Mouse (Mus musculus) spleen, postnatal 36 days (tissue): ENCODE results near the gene C2cd2.

Experiments used
- DNase-seq, 2 experiments: peaks; one replicate each; pipeline ENCODE4 v3.0.0; 2022; ENCODE audit warnings: low spot score in 2 of 2, mixed read lengths in 1 of 2

The C2cd2 gene

DNA sequence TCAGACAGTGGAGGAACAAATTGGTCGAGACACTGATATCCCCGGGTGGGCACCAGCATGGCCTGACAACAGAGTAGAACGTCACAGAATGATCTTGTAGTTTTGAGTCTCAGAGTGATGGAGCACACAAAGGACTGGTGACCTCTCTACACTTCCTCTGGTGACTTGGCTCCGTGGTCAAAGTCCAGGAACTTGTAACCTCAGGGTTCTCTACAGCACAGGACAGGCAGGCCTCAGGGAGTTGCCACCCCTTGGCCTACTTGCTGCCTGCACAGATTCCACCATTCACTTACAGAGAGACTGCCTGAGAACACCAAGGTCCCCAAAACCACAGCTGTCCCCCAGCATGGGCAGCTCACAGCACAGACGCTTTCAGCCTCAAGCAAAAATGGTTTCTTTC, 147.1 kb downstream of the C2cd2 start:
- DNase-seq, result no peak

DNA sequence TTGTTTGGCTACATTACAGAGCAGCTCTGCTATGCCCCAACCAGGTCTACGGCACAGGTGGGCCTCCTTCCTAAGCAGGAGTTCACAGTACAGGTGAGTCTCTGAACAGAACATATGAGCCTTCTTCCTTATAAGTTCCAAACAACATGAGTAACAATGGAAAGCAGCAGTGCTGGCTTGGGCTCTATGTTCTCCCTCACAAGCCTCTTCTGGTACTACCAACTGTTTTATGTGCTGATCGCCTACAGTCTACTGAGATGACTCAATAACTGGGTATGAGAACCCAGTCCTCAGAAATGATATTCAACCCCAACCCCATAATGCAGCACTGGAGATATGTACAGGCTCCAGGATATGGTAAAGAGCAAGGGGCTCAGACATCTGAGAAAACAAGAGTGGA, 148.3 kb downstream of the C2cd2 start:
- DNase-seq, result no peak

DNA sequence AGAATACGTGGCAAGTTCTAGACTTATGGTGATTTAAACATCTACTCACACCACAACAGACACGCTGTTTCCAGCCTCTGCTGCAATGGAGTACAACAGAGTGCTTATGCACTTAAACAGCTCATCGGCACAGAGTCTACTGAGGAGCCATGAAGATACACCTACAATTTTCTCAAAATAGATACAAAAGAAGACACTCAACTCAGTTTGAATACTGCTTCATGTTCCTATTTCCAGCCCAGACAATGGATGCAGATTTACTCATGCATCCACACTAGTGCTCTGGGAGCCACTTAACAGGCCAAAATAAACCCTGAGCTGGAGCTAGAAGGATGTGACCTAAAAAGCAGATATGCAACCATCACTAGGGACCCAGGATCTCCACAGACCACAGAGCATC, 153.5 kb downstream of the C2cd2 start:
- no peak for DNase-seq

DNA sequence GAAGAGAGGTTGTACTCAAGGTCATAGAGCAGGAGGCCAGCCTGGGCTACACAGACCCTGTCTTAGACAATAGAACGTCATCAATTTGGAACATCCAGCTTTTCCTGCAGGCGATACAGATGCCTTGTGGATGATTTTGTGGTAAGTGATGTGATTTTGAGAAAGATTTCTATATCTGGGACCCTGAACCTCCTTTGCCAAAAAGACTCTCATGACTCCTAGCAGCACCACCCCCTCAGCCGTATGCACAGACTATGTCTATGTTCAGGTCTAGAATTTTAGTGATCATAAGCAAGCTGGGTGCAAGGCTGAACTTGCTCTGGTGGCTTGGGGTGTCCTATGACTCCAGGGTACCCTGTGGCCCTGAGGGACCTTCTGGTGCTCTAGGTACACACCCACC, 156.8 kb downstream of the C2cd2 start:
- DNase-seq, result no peak
